Mouse (Mus musculus): ENCODE data around the gene Slc4a11. TPM values are rescaled to one million over a fixed set of nuclear protein-coding genes. Genes with fewer than 3 reads are reported as not detected.
A peak's percentile ranks its signal among the peaks of the same experiment; 100 is the strongest.

Gene Slc4a11
- polyA plus RNA-seq, 2 experiments, result 0.09 TPM; not detected in 1

DNA sequence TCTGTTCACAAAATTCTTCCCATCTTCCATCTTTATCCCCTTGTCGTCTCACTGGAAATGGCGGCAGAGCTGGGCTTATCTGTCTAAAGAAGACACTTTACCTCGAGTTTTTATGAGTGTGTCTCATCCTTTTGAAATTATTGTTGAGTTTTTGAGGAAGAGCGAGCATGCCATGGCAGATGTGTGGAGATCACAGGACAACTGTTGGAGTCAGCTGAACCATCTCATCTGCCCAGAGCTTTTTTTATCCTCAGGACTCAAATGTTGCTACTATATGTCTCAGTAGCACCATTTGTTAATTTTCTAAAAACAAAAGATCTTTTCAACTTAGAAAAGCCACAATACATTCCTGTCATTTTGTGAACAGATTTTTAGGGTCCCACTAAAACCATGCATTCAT lies 52.1 kb downstream of the Slc4a11 start:
- Histone ChIP-seq H3K36me3 (replicated peaks; ENCODE audit: control insufficient read depth, insufficient read depth, low read depth) (no peaks in the 10 kb centered on the region), H3K4me2 (ENCODE audit: low read depth) (no peak overlapping the region), H3K9ac (replicated peaks) (no peak overlapping the region), H3K9me3 (ENCODE audit: control insufficient read depth, low read length) (no peaks in the 10 kb centered on the region), H3K4me3 (ENCODE audit: insufficient read depth in 1 of 2, low read depth in 2 of 2, low read length in 2 of 2) (no peak overlapping the region), H3K27ac (no peak overlapping the region), H3K27me3 (ENCODE audit: control insufficient read depth, insufficient read depth, low read length) (no peaks in the 10 kb centered on the region), H3K4me1 (replicated peaks; ENCODE audit: control insufficient read depth in 2 of 2, insufficient read depth in 2 of 2, low read length in 1 of 2) (peaks cover 3 to 5% of the 10 kb centered on the region in 2 experiments)
- DNase-seq (ENCODE audit: low read depth in 3 of 3, low spot score in 3 of 3) (no peak), ATAC-seq (ENCODE audit: insufficient read depth) (no peak)
- TF ChIP-seq EP300 (IDR thresholded peaks at IDR 0.05; ENCODE audit: low read depth), result no peak
- no peak for TF ChIP-seq CTCF (IDR thresholded peaks at IDR 0.05; ENCODE audit: low read depth)
- 63% methylated on average over 4 of the region's 4 CpGs for WGBS (ENCODE audit: insufficient replicate concordance)

DNA sequence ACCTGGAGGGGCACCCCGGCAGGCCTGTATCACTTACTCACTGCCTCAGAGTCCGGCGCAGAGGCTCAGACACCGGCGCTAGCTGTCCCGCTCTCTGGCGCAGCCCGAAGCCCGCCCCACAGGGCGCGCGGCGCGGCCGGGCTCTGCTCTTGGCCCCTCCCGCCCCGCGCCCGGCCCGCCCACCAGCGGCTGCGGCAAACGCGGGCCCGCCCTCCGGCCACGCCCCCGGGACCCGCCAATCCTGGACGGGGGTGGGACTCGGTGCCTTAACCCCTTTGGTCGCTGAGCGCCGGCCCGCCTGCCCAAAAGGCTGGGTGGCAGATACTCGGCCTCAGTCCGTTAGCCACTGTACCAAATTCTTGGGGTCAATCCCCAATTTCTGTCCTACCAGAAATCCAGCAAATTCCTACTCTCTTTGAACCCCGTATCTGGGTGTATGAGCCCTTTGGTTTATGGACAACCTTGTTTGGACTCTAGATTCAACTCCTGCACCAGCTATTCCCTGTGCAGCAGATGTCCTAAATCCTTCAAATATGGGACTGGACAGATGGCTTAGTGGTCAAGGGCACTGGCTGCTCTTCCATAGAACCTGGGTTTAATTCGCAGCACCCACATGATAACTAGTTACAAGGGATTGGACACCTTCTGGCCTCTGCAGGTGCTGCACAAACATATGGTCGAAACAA lies 54.5 kb downstream of the Slc4a11 start, which contains the start of gene Lzts3:
Lzts3 (minus strand) TSS at position 120 of the 686 bp plus-strand sequence.
- H3K4me2 ChIP-seq (ENCODE audit: low read depth), result peak within 1 kb of the TSS; percentile 86
- H3K9ac ChIP-seq (replicated peaks), result peak within 1 kb of the TSS; percentile 66
- H3K36me3 ChIP-seq (replicated peaks; ENCODE audit: control insufficient read depth, insufficient read depth, low read depth), result no peaks in the 10 kb centered on the region
- 4% methylated on average over 37 of the region's 40 CpGs for WGBS (ENCODE audit: insufficient replicate concordance)
- H3K4me1 ChIP-seq (replicated peaks; ENCODE audit: control insufficient read depth in 2 of 2, insufficient read depth in 2 of 2, low read length in 1 of 2), result peaks cover 3 to 5% of the 10 kb centered on the region in 2 experiments
- no peak for TF ChIP-seq EP300 (IDR thresholded peaks at IDR 0.05; ENCODE audit: low read depth)
- TF ChIP-seq CTCF (IDR thresholded peaks at IDR 0.05; ENCODE audit: low read depth), result no peak
- no peaks in the 10 kb centered on the region for H3K9me3 ChIP-seq (ENCODE audit: control insufficient read depth, low read length)
- DNase-seq (ENCODE audit: low read depth in 3 of 3, low spot score in 3 of 3) (peak; percentile 80 to 82 (median 82)), ATAC-seq (ENCODE audit: insufficient read depth) (peak; percentile 97)
- H3K27me3 ChIP-seq (ENCODE audit: control insufficient read depth, insufficient read depth, low read length), result peaks cover 5% of the 10 kb centered on the region
- H3K27ac ChIP-seq, result peak within 1 kb of the TSS; percentile 21; the same call in 1 of the 2 replicates
- peak within 1 kb of the TSS; percentile 60 to 64 for H3K4me3 ChIP-seq (ENCODE audit: insufficient read depth in 1 of 2, low read depth in 2 of 2, low read length in 2 of 2)

DNA sequence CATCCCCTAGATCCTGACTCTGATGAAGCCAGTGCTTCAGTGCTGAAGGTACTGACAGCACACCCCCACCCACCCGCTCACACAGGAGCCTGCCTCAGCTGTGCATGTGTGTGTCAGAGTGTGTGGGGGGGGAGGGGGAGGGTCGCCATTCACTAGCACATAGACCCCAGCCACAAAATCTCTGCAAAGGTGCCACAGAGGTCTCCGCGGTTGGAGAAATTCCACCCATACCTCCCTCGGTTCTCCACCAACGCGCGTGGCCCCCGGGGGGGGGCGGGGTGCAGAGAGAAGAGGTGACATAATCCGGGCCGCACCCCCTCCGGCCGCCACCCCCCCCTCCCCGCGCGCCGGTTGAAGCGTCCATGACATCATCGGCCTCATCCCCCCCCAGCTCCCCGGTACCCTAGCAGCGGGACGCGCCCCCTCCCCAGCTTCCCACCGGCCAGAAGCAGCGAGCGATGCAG lies 55.1 kb downstream of the Slc4a11 start:
- Histone ChIP-seq H3K27me3 (ENCODE audit: control insufficient read depth, insufficient read depth, low read length) (peaks cover 11% of the 10 kb centered on the region), H3K9ac (replicated peaks) (peak overlapping the region; percentile 66), H3K4me2 (ENCODE audit: low read depth) (peak overlapping the region; percentile 86), H3K4me3 (ENCODE audit: insufficient read depth in 1 of 2, low read depth in 2 of 2, low read length in 2 of 2) (peak overlapping the region; percentile 60 to 64), H3K36me3 (replicated peaks; ENCODE audit: control insufficient read depth, insufficient read depth, low read depth) (no peaks in the 10 kb centered on the region), H3K9me3 (ENCODE audit: control insufficient read depth, low read length) (no peaks in the 10 kb centered on the region), H3K27ac (no peak overlapping the region), H3K4me1 (replicated peaks; ENCODE audit: control insufficient read depth in 2 of 2, insufficient read depth in 2 of 2, low read length in 1 of 2) (peaks cover 3 to 5% of the 10 kb centered on the region in 2 experiments)
- DNase-seq (ENCODE audit: low read depth in 3 of 3, low spot score in 3 of 3) (no peak), ATAC-seq (ENCODE audit: insufficient read depth) (peak; percentile 34)
- WGBS (ENCODE audit: insufficient replicate concordance), result 1% methylated on average over 25 of the region's 27 CpGs
- no peak for TF ChIP-seq EP300 (IDR thresholded peaks at IDR 0.05; ENCODE audit: low read depth)

DNA sequence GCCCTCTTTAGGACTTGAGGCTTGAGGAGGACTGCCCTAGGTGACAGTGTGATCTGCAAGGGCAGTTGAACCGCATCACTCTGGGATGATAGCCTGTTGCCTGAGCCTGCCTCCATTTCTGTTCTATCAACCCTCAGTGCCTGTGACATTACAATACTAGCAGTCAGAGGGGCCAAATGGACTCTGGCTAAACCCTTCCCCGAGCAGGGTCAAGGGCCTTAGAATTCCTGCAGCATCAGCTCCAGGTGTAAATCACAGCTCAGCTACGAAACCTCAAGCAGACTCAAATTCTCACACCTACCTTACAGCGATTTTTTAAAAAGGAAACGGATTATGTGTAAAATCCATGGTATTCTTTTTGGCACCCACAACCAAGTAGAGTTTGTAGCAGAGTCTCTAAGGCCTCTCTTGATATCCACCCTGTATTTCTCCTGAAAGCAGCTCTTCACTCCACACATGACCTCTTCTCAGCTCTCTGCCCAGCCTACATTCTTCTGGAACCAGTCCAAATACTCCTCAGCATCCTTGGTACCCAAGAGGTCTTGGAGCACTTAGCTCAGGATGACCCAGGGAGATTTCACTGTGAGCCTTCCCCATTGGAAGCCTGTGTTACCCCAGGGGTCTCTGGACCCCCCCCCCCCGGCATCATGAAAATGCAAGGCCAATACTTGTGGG lies 55.8 kb downstream of the Slc4a11 start:
- no peak for TF ChIP-seq EP300 (IDR thresholded peaks at IDR 0.05; ENCODE audit: low read depth)
- TF ChIP-seq CTCF (IDR thresholded peaks at IDR 0.05; ENCODE audit: low read depth), result no peak
- Histone ChIP-seq H3K4me1 (replicated peaks; ENCODE audit: control insufficient read depth in 2 of 2, insufficient read depth in 2 of 2, low read length in 1 of 2) (peaks cover 3 to 5% of the 10 kb centered on the region in 2 experiments), H3K36me3 (replicated peaks; ENCODE audit: control insufficient read depth, insufficient read depth, low read depth) (no peaks in the 10 kb centered on the region), H3K9ac (replicated peaks) (no peak overlapping the region), H3K9me3 (ENCODE audit: control insufficient read depth, low read length) (no peaks in the 10 kb centered on the region), H3K4me2 (ENCODE audit: low read depth) (peak overlapping the region; percentile 86), H3K4me3 (ENCODE audit: insufficient read depth in 1 of 2, low read depth in 2 of 2, low read length in 2 of 2) (no peak overlapping the region), H3K27ac (no peak overlapping the region), H3K27me3 (ENCODE audit: control insufficient read depth, insufficient read depth, low read length) (peaks cover 18% of the 10 kb centered on the region)
- 54% methylated on average over 6 of the region's 6 CpGs for WGBS (ENCODE audit: insufficient replicate concordance)
- no peak for DNase-seq (ENCODE audit: low read depth in 3 of 3, low spot score in 3 of 3)
- ATAC-seq (ENCODE audit: insufficient read depth), result no peak

DNA sequence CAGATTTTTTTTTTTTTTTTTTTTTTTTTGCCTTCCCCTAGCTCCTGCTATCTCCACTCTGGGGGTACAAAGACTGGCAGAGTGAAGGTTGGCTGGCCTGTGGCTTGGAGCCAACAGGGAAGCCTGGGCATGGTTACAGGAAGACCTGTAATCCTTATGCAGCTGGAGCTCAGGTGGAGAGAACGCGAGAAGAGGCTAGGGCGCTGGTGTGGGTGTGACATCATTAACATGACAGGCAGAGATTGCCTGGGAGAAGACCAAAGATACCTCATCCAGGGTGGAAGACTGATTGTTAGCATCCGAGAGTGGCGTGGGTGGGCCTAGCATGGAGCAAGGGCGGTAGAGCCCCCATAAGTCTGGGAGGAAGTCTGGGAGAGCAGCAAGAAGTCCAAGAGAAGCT lies 58.0 kb downstream of the Slc4a11 start:
- no peak overlapping the region for H3K4me3 ChIP-seq (ENCODE audit: insufficient read depth in 1 of 2, low read depth in 2 of 2, low read length in 2 of 2)
- DNase-seq (ENCODE audit: low read depth in 3 of 3, low spot score in 3 of 3), result no peak
- no peak for TF ChIP-seq CTCF (IDR thresholded peaks at IDR 0.05; ENCODE audit: low read depth)
- TF ChIP-seq EP300 (IDR thresholded peaks at IDR 0.05; ENCODE audit: low read depth), result no peak
- H3K27me3 ChIP-seq (ENCODE audit: control insufficient read depth, insufficient read depth, low read length), result peaks cover 41% of the 10 kb centered on the region
- H3K27ac ChIP-seq, result no peak overlapping the region
- no peak for ATAC-seq (ENCODE audit: insufficient read depth)
- no peak overlapping the region for H3K4me2 ChIP-seq (ENCODE audit: low read depth)
- no peaks in the 10 kb centered on the region for H3K36me3 ChIP-seq (replicated peaks; ENCODE audit: control insufficient read depth, insufficient read depth, low read depth)
- 74% methylated on average over 6 of the region's 6 CpGs for WGBS (ENCODE audit: insufficient replicate concordance)
- peaks cover 3 to 5% of the 10 kb centered on the region in 2 experiments for H3K4me1 ChIP-seq (replicated peaks; ENCODE audit: control insufficient read depth in 2 of 2, insufficient read depth in 2 of 2, low read length in 1 of 2)
- no peaks in the 10 kb centered on the region for H3K9me3 ChIP-seq (ENCODE audit: control insufficient read depth, low read length)
- H3K9ac ChIP-seq (replicated peaks), result no peak overlapping the region

Data from liver, embryonic 14.5 days (tissue).